Mouse (Mus musculus) adrenal gland, postnatal 25 days (tissue): ENCODE results near the gene Mdga1. TPM values are rescaled to one million over a fixed set of nuclear protein-coding genes. Genes with fewer than 3 reads are reported as not detected.
"Not testable (repeated sequence)": the region's sequence is repeated elsewhere in the genome, so short reads cannot be mapped to it uniquely, and the experiment has no call there.

Experiments
- DNase-seq: peaks from one replicate; pipeline ENCODE4 v3.0.0; 2021; ENCODE audit warnings: mixed read lengths
- total RNA-seq: library from RNA; stranded (reverse); gene quantifications from 2 replicates; pipeline ENCODE4 v1.2.3, GENCODE M21; 2021

The Mdga1 gene
- total RNA-seq, 1 experiment from 2014 or later, result 1.9 TPM

DNA sequence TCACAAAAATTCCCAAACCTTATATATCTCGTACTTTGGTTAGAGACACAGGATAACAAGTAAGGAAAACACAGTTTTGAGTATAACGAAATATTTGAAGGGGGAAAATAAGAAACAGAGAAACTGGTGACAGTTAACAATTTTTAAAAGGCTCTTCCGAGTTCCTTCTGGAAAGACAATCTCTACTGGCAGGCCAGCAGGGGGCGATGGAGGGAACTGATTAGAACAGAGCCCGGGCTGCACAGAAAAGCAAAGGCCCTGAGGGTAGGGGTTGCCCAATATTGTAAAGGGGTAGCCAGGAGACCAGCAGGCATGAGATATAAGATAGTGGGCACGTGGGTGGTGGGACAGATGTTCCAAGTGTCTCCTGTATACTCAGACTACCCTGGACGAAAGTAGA, 173.8 kb downstream of the Mdga1 start:
- DNase-seq, result peak; percentile 88

DNA sequence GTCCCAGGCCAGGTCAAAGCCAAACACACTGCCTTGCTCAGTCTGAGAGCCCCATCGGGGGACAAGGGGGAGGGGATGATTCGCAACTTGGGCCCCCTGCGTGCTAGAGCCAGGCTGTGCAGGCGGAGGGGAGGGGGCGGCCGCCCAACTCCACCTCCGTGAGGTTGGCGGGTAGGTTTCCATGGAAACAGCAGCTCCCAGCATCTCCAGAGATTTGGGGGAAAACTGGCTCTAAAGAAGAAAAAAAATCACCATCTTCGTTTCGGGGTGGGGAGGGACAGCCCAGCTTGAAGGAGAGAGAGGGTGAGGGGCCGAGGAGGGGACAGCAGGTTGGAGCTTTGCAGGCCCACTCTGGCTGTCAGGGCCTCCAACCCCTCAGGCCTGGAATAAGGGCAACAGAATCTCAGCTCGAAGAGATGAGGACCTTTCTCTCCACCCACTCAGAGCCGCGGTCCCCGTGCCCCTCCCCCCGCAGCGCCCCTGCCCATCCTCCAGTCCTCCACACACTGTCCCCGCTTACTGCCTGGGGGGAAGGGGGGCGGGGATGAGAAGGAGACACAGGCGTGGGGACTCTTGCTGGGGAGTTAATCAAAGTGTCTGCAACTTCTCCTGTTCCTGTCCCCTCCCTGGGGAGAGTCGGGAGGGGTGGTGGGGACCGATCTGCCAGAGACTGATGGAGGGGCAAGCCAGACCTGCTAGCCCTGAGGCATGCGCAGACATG, 174.7 kb downstream of the Mdga1 start:
- DNase-seq, result no peak

DNA sequence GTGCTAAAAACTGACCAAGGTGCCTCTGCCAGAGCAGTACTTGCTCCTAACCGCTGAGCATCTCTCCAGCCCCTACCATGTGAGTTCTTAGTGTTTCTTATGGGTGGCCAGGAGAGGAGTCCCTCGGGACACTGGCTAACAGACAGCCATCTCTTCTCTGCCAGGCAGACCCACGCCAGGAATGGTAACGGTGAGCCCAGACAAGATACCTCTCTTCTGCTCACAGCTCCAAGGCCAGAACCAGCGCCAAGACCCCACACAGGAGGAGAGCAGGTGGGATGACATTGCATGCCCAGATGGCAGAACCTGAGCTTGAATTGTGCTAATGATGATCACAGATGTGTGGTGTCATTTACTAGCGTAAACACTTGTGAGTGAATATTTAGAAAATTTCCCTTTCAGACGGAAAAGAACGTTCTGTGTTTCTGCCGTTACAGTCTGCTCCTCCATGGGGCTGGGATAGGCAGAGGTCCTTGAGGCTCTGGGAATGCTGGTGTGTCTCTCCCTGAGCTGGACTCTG, 178.3 kb downstream of the Mdga1 start:
- DNase-seq, result no peak

DNA sequence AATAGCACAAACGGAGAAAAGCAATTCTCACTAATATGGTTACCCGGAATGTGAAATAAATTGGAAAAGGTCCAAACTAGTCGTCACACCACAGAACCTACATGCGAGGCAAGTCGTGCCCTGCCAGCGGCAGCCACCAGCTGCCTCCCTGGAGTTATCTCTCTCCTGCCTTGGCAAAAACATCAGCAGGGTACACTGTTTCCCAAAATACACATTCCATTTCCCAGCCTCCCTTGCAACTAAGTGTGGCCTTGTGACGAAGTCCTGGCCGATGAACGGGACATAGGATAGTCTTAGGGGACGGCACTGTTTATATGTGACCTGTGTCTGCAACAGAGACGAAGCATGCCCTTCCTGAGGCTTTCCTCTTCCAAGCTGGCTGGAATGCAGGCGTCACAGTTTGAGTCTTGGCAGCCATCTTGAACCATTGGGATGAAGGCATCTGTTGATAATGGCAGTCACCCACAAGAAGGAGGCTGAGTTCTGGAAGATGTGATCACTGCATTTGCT, 179.6 kb downstream of the Mdga1 start:
- DNase-seq, result no peak

DNA sequence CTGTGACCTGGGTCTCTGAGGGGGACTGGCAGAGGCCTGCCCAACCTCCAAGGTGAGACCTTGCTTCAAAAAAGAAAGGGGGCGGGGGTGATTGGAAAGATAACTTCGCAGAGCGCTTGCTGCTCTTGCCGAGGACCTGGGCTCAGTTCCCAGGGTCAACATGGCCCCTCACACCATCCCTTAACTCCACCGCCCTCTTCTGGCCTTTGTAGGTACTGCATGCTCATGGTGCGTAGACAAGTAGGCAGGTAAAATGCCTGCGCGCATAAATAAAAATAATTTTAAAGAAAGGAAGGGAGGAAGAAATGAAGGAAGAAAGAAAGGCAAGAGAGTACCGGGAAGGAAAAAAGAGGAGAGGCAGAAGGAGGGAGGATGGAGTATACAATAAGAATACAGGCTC, 180.2 kb downstream of the Mdga1 start:
- DNase-seq, result no peak

DNA sequence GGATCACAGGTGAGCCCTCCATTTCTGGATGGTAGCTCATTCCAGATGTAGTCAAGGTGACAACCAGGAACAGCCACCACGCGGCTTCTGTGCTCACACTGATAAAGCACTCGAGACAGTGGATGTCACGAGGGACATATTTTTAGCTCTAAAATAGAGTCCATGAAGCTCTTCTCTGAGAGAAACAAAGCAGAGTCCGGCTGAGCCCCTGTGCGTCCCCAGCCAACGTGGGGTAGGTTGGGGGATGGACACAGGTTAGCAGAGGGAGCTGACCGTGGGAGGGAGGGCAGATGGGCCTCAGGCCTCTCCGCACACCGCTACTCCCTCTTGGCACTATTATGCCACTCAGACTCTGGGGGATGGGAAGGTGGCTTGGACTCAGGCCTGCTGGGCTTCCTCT, 181.3 kb downstream of the Mdga1 start:
- no peak for DNase-seq

DNA sequence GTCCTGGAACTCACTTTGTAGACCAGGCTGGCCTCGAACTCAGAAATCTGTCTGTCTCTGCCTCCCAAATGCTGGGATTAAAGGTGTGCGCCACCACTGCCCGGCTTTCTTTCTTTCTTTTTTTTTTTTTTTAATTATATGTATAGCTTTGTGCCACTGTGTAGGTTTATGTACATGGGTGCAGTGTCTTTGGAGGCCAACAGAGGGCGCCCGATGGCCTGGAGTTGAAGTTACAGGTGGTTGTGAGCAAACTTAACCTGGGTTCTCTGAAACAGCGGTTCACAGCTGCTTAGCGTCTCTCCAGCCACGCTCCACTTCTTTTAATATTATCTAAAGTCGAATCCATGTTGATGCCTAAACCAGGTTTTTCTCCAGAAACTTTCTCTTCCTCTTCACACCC, 185.1 kb downstream of the Mdga1 start:
- DNase-seq, result no peak

DNA sequence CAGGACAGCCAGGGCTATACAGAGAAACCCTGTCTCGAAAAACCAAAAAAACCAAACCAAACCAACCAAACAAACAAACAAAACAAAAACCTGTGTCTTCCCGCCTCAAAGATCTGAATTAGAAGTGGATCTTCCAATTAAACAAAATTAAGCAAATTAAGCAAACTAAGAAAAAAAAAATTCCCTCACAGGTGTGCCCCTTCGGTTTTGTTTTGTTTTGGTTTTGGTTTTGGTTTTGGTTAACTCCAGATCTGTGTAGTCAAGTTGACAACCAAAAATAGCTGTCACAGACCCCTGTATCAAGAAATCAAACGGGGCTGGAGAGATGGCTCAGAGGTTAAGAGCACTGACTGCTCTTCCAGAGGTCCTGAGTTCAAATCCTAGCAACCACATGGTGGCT, 188.4 kb downstream of the Mdga1 start:
- not testable (repeated sequence) for DNase-seq

DNA sequence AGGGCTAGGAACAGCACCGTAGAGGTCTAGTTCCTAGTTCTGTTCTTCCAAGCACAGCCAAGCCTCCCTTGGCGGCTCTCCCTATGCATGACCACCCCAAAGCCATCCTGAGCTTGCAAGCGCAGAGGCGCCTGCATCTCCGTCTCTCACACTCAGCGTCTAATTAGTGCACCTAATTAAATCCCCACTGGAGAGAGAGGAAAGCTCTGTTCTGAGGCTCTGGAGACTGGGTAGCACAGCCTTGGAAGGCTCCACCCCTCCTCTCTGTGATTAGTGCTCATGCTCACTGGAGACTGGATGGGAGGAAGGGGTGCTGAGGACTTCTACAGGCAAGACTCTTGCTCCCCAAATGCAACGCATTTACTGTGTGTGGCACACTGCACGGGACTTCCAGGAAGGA, 191.9 kb downstream of the Mdga1 start:
- DNase-seq, result no peak

Other genes starting within 250 kb of the Mdga1 start
- 138 and 144 TPM in 2 replicates for gene Zfand3, start 34.6 kb upstream of the Mdga1 start, total RNA-seq